Comparison of ENCODE assay signal across 28 mouse cellular contexts in the genomic region with DNA sequence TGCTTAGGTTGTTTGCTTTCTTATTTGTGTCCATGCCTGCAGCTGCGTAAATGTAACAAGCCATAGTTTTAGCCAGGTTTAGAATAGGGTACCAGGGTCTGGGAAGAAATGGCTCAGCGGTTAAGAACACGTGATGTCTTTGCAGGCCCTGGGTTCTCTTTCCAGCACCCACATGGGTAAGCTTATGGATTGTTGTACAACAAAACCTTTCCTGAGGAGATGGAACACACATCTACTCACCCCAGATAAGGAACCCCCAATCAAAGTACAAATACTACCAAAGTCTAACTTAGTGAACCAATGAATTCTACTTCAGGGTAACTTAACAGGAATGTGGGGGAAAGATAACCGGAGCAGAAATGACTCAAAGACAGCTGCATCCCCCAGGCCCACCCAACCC.
"Had no signal": no experiment of that assay in that cellular context is flagged by ENCODE, and none has a peak within 500 bp of the region (broad histone marks: within the 10 kb centered on the region; RNA-seq: fewer than 3 reads in every experiment).

No protein-coding gene starts in this region.

- DNase-seq: left cerebral cortex, postnatal 4 days; liver, postnatal 0 days; lung, adult 18-20 months; lung, adult 2 months; lung, embryonic 14.5 days; lung, postnatal 10 days; lung, postnatal 14 days; lung, postnatal 36 days; lung, postnatal 4 days; midbrain, embryonic 14.5 days had no signal

- H3K4me1 ChIP-seq: limb, embryonic 10.5 days; limb, embryonic 12.5 days; limb, embryonic 13.5 days; lung, embryonic 15.5 days; midbrain, embryonic 10.5 days; midbrain, embryonic 12.5 days; midbrain, embryonic 13.5 days; midbrain, embryonic 15.5 days; neural tube, embryonic 12.5 days; neural tube, embryonic 13.5 days had no signal

- H3K27ac ChIP-seq: limb, embryonic 10.5 days; limb, embryonic 12.5 days; limb, embryonic 13.5 days; limb, embryonic 15.5 days; liver, embryonic 15.5 days; lung, embryonic 15.5 days; macrophage; midbrain, embryonic 10.5 days; midbrain, embryonic 12.5 days; midbrain, embryonic 13.5 days; midbrain, embryonic 15.5 days; neural tube, embryonic 12.5 days; neural tube, embryonic 13.5 days had no signal

- H3K9me3 ChIP-seq: limb, embryonic 10.5 days; limb, embryonic 12.5 days; limb, embryonic 13.5 days; limb, embryonic 15.5 days; liver, embryonic 15.5 days; lung, embryonic 15.5 days; megakaryocyte, embryonic 14.5 days; midbrain, embryonic 10.5 days; midbrain, embryonic 12.5 days; midbrain, embryonic 13.5 days; midbrain, embryonic 15.5 days; neural tube, embryonic 12.5 days; neural tube, embryonic 13.5 days had no signal

- H3K4me2 ChIP-seq: limb, embryonic 12.5 days; limb, embryonic 13.5 days; limb, embryonic 15.5 days; lung, embryonic 14.5 days; lung, embryonic 15.5 days; midbrain, embryonic 11.5 days; midbrain, embryonic 12.5 days; midbrain, embryonic 13.5 days; midbrain, embryonic 15.5 days; neural tube, embryonic 12.5 days; neural tube, embryonic 13.5 days had no signal

- H3K27me3 ChIP-seq: limb, embryonic 12.5 days; limb, embryonic 13.5 days; limb, embryonic 15.5 days; liver, embryonic 15.5 days; lung, embryonic 15.5 days; megakaryocyte, embryonic 14.5 days; midbrain, embryonic 12.5 days; midbrain, embryonic 13.5 days; midbrain, embryonic 15.5 days; neural tube, embryonic 12.5 days; neural tube, embryonic 13.5 days had no signal

- H3K36me3 ChIP-seq: liver, embryonic 15.5 days; midbrain, embryonic 13.5 days; midbrain, embryonic 15.5 days; neural tube, embryonic 13.5 days had no signal

- ATAC-seq: liver, postnatal 0 days; lung, postnatal 0 days; midbrain, embryonic 13.5 days; midbrain, embryonic 15.5 days; midbrain, embryonic 16.5 days had no signal

- H3K4me3 ChIP-seq: limb, embryonic 10.5 days; limb, embryonic 12.5 days; limb, embryonic 13.5 days; limb, embryonic 15.5 days; liver, embryonic 15.5 days; lung, embryonic 15.5 days; megakaryocyte, embryonic 14.5 days; midbrain, embryonic 10.5 days; midbrain, embryonic 12.5 days; midbrain, embryonic 13.5 days; midbrain, embryonic 15.5 days; myocyte; neural tube, embryonic 12.5 days; neural tube, embryonic 13.5 days had no signal

- H3K9ac ChIP-seq: limb, embryonic 12.5 days; limb, embryonic 13.5 days; limb, embryonic 15.5 days; liver, embryonic 15.5 days; liver, postnatal 0 days; lung, embryonic 14.5 days; lung, embryonic 15.5 days; midbrain, embryonic 12.5 days; midbrain, embryonic 13.5 days; midbrain, embryonic 15.5 days; neural tube, embryonic 12.5 days; neural tube, embryonic 13.5 days had no signal
